Mouse (Mus musculus) midbrain, embryonic 10.5 days (tissue): ENCODE measurements at regions not wholly inside any gene's neighbourhood (a gene's known extent, or its start where the extent isn't known, plus 50 kb on each side); places are given as distances from the start of the nearest gene placed in this dataset.
A peak's percentile ranks its signal among the peaks of the same experiment; 100 is the strongest.

ENCODE experiments used
- DNase-seq: peaks from one replicate; pipeline ENCODE4 v3.0.0-alpha.2; 2017; ENCODE audit warnings: low spot score
- H3K27ac ChIP-seq: fragments of 300-500 bp; sonication (generic); replicated peaks from 2 replicates; pipeline ENCODE4 v1.5.1; 2016; ENCODE audit warnings: mild to moderate bottlenecking
- H3K27me3 ChIP-seq: fragments of 300-500 bp; sonication (generic); 2 replicates; pipeline ENCODE4 v1.6.1; 2016; ENCODE audit warnings: low read depth, mild to moderate bottlenecking; ENCODE audit not compliant: poor library complexity, severe bottlenecking
- H3K36me3 ChIP-seq: fragments of 300-500 bp; sonication (generic); 2 replicates; pipeline ENCODE4 v1.6.1; 2016; ENCODE audit warnings: mild to moderate bottlenecking, moderate library complexity
- H3K4me1 ChIP-seq: fragments of 300-500 bp; sonication (generic); 2 replicates; pipeline ENCODE4 v1.6.1; 2016
- H3K4me3 ChIP-seq: fragments of 300-500 bp; sonication (generic); 2 replicates; pipeline ENCODE4 v1.5.1; 2016; ENCODE audit warnings: mild to moderate bottlenecking, moderate library complexity
- H3K9me3 ChIP-seq: fragments of 300-500 bp; sonication (generic); replicated peaks from 2 replicates; pipeline ENCODE4 v1.6.1; 2016; ENCODE audit warnings: mild to moderate bottlenecking
- WGBS: fragments of 180-500 bp; shearing (Covaris S2); methylation state at CpG from one replicate; pipeline ENCODE4 v1.1.7; 2016; 5-methylcytosine and 5-hydroxymethylcytosine counted together

GRCm38 (mm10) chr8:26524237-26524636 is 404.9 kb downstream of the Gm45692 start:
- 89% methylated on average over 2 of the region's 2 CpGs for WGBS
- peaks cover 20% of the 10 kb centered on the region for H3K4me1 ChIP-seq

GRCm38 (mm10) chr8:26526474-26527185 is 407.3 kb downstream of the Gm45692 start:
- no peak for DNase-seq
- Histone ChIP-seq H3K27me3 (no peaks in the 10 kb centered on the region), H3K36me3 (no peaks in the 10 kb centered on the region), H3K4me1 (peaks cover 20% of the 10 kb centered on the region), H3K9me3 (no peaks in the 10 kb centered on the region), H3K4me3 (no peak overlapping the region), H3K27ac (0 out of 2 replicates have a peak overlapping the region, but pooled peaks have one; percentile 52)
- WGBS, result 51% methylated on average over 10 of the region's 10 CpGs

More at GRCm38 (mm10) chr8:26524237-26524636, 404.9 kb downstream of the Gm45692 start:
- no peak for DNase-seq
- Histone ChIP-seq H3K27ac (no peak overlapping the region), H3K4me3 (no peak overlapping the region), H3K9me3 (no peaks in the 10 kb centered on the region), H3K36me3 (no peaks in the 10 kb centered on the region), H3K27me3 (no peaks in the 10 kb centered on the region)

- peaks cover 20% of the 10 kb centered on the region for H3K4me1 ChIP-seq
- H3K27me3 ChIP-seq, result no peaks in the 10 kb centered on the region
- DNase-seq, result no peak
- H3K9me3 ChIP-seq, result no peaks in the 10 kb centered on the region
- 0 out of 2 replicates have a peak overlapping the region, but pooled peaks have one; percentile 34 for H3K27ac ChIP-seq
- 66% methylated on average over 5 of the region's 5 CpGs for WGBS
- H3K4me3 ChIP-seq, result no peak overlapping the region
- no peaks in the 10 kb centered on the region for H3K36me3 ChIP-seq
Measured at GRCm38 (mm10) chr8:26527186-26527580, 407.8 kb downstream of the Gm45692 start.

- H3K36me3 ChIP-seq, result no peaks in the 10 kb centered on the region
- no peak overlapping the region for H3K27ac ChIP-seq
- H3K4me1 ChIP-seq, result peaks cover 20% of the 10 kb centered on the region
- no peak overlapping the region for H3K4me3 ChIP-seq
- DNase-seq, result no peak
- WGBS, result 88% methylated on average over 8 of the region's 8 CpGs
- H3K9me3 ChIP-seq, result no peaks in the 10 kb centered on the region
- no peaks in the 10 kb centered on the region for H3K27me3 ChIP-seq
Measured at GRCm38 (mm10) chr8:26529921-26530320, 410.6 kb downstream of the Gm45692 start.

GRCm38 (mm10) chr8:26533444-26534421 is 414.4 kb downstream of the Gm45692 start:
- WGBS, result 82% methylated on average over 22 of the region's 22 CpGs
- H3K36me3 ChIP-seq, result no peaks in the 10 kb centered on the region
- DNase-seq, result no peak
- no peaks in the 10 kb centered on the region for H3K4me1 ChIP-seq
- no peak overlapping the region for H3K27ac ChIP-seq
- no peaks in the 10 kb centered on the region for H3K9me3 ChIP-seq
- no peaks in the 10 kb centered on the region for H3K27me3 ChIP-seq
- H3K4me3 ChIP-seq, result no peak overlapping the region

GRCm38 (mm10) chr8:26535816-26536215 is 416.5 kb downstream of the Gm45692 start:
- Histone ChIP-seq H3K4me3 (no peak overlapping the region), H3K9me3 (no peaks in the 10 kb centered on the region), H3K27me3 (no peaks in the 10 kb centered on the region), H3K27ac (no peak overlapping the region), H3K4me1 (no peaks in the 10 kb centered on the region), H3K36me3 (no peaks in the 10 kb centered on the region)
- 77% methylated on average over 3 of the region's 3 CpGs for WGBS
- no peak for DNase-seq

- no peak for DNase-seq
- Histone ChIP-seq H3K4me3 (no peak overlapping the region), H3K27ac (no peak overlapping the region), H3K36me3 (no peaks in the 10 kb centered on the region), H3K27me3 (no peaks in the 10 kb centered on the region), H3K4me1 (no peaks in the 10 kb centered on the region), H3K9me3 (no peaks in the 10 kb centered on the region)
- WGBS, result 74% methylated on average over 5 of the region's 5 CpGs
Measured at GRCm38 (mm10) chr8:26553691-26554090, 423.4 kb upstream of the Zfp703 start.

- no peaks in the 10 kb centered on the region for H3K27me3 ChIP-seq
- H3K9me3 ChIP-seq, result no peaks in the 10 kb centered on the region
- no peak for DNase-seq
- H3K27ac ChIP-seq, result no peak overlapping the region
- no peak overlapping the region for H3K4me3 ChIP-seq
- H3K4me1 ChIP-seq, result no peaks in the 10 kb centered on the region
- 88% methylated on average over 5 of the region's 5 CpGs for WGBS
- no peaks in the 10 kb centered on the region for H3K36me3 ChIP-seq
Measured at GRCm38 (mm10) chr8:26559196-26559595, 417.9 kb upstream of the Zfp703 start.

GRCm38 (mm10) chr8:26563151-26563550 is 414.0 kb upstream of the Zfp703 start:
- Histone ChIP-seq H3K4me1 (no peaks in the 10 kb centered on the region), H3K9me3 (no peaks in the 10 kb centered on the region), H3K4me3 (no peak overlapping the region), H3K27ac (no peak overlapping the region), H3K27me3 (no peaks in the 10 kb centered on the region), H3K36me3 (no peaks in the 10 kb centered on the region)
- WGBS, result 97% methylated on average over 2 of the region's 2 CpGs
- no peak for DNase-seq

GRCm38 (mm10) chr8:26564254-26564653 is 412.9 kb upstream of the Zfp703 start:
- no peaks in the 10 kb centered on the region for H3K27me3 ChIP-seq
- 93% methylated on average over 2 of the region's 2 CpGs for WGBS

GRCm38 (mm10) chr8:26568423-26569060 is 408.6 kb upstream of the Zfp703 start:
- H3K9me3 ChIP-seq, result no peaks in the 10 kb centered on the region; the same call in 1 of the 2 replicates
- no peaks in the 10 kb centered on the region for H3K4me1 ChIP-seq
- no peak overlapping the region for H3K27ac ChIP-seq
- no peaks in the 10 kb centered on the region for H3K36me3 ChIP-seq
- no peak overlapping the region for H3K4me3 ChIP-seq
- H3K27me3 ChIP-seq, result no peaks in the 10 kb centered on the region
- WGBS, result 77% methylated on average over 15 of the region's 15 CpGs
- no peak for DNase-seq

More at GRCm38 (mm10) chr8:26564254-26564653, 412.9 kb upstream of the Zfp703 start:
- no peak for DNase-seq
- no peak overlapping the region for H3K4me3 ChIP-seq
- no peak overlapping the region for H3K27ac ChIP-seq
- H3K9me3 ChIP-seq, result no peaks in the 10 kb centered on the region
- no peaks in the 10 kb centered on the region for H3K4me1 ChIP-seq
- no peaks in the 10 kb centered on the region for H3K36me3 ChIP-seq

- no peaks in the 10 kb centered on the region for H3K27me3 ChIP-seq
- H3K36me3 ChIP-seq, result no peaks in the 10 kb centered on the region
- H3K4me3 ChIP-seq, result no peak overlapping the region
- no peaks in the 10 kb centered on the region for H3K4me1 ChIP-seq
- no peaks in the 10 kb centered on the region for H3K9me3 ChIP-seq
- 85% methylated on average over 1 of the region's 1 CpGs for WGBS
- H3K27ac ChIP-seq, result no peak overlapping the region
- DNase-seq, result no peak
Measured at GRCm38 (mm10) chr8:26588841-26589240, 388.3 kb upstream of the Zfp703 start.
